23 mouse cellular contexts compared by ENCODE assay signal in genomic region chr14:21944946-21945345, GRCm38 (mm10). TPM values are rescaled to one million over a fixed set of nuclear protein-coding genes. Genes with fewer than 3 reads are reported as not detected.
DNase-seq lines count a peak whose midpoint lies in the region; ATAC-seq and TF ChIP-seq lines count a peak whose summit lies in the region.
"Had no signal": no experiment of that assay in that cellular context is flagged by ENCODE, and none has a peak within 500 bp of the region (broad histone marks: within the 10 kb centered on the region; RNA-seq: fewer than 3 reads in every experiment).

No protein-coding gene starts in this region.

- no peak overlapping the region for H3K4me2 ChIP-seq in forebrain, embryonic 13.5 days
- no peak overlapping the region for H3K4me2 ChIP-seq in lung, postnatal 0 days (replicated peaks; ENCODE audit: low read depth, low read length)
- no peak overlapping the region for H3K4me2 ChIP-seq in forebrain, postnatal 0 days (ENCODE audit: low read depth)
- H3K4me2 ChIP-seq: embryonic facial prominence, embryonic 13.5 days; hindbrain, embryonic 13.5 days; limb, embryonic 13.5 days; stomach, embryonic 15.5 days had no signal

- WGBS in forebrain, embryonic 13.5 days = 54% methylated on average over 9 of the region's 9 CpGs
- 91% methylated on average over 9 of the region's 9 CpGs for WGBS in forebrain, embryonic 10.5 days
- WGBS in lung, postnatal 0 days = 71% methylated on average over 9 of the region's 9 CpGs
- WGBS in forebrain, postnatal 0 days = 34% methylated on average over 9 of the region's 9 CpGs

- peaks cover 7% of the 10 kb centered on the region; the same call in 1 of the 2 replicates for H3K9me3 ChIP-seq in forebrain, embryonic 13.5 days (replicated peaks)
- 0 out of 2 replicates have a peak, but pooled peaks cover 3% of the 10 kb centered on the region for H3K9me3 ChIP-seq in forebrain, embryonic 10.5 days
- H3K9me3 ChIP-seq in lung, postnatal 0 days (ENCODE audit: low read length) = no peaks in the 10 kb centered on the region
- H3K9me3 ChIP-seq in forebrain, postnatal 0 days (ENCODE audit: low read length) = no peaks in the 10 kb centered on the region
- H3K9me3 ChIP-seq: embryonic facial prominence, embryonic 13.5 days; stomach, embryonic 15.5 days had no signal

- no peak for TF ChIP-seq EP300 in lung, postnatal 0 days (IDR thresholded peaks at IDR 0.05)

- TF ChIP-seq CTCF in lung, postnatal 0 days (IDR thresholded peaks at IDR 0.05) = no peak
- no peak for TF ChIP-seq CTCF in forebrain, postnatal 0 days (IDR thresholded peaks at IDR 0.05; ENCODE audit: low read depth)

- H3K27me3 ChIP-seq in forebrain, embryonic 13.5 days = no peaks in the 10 kb centered on the region
- no peaks in the 10 kb centered on the region; the same call in 1 of the 2 replicates for H3K27me3 ChIP-seq in forebrain, embryonic 10.5 days (ENCODE audit: poor library complexity, severe bottlenecking)
- H3K27me3 ChIP-seq in lung, postnatal 0 days (replicated peaks; ENCODE audit: insufficient read depth, low read length) = no peaks in the 10 kb centered on the region
- no peaks in the 10 kb centered on the region for H3K27me3 ChIP-seq in forebrain, postnatal 0 days (ENCODE audit: insufficient read depth, low read length)
- H3K27me3 ChIP-seq: embryonic facial prominence, embryonic 13.5 days; hindbrain, embryonic 13.5 days; stomach, embryonic 15.5 days had no signal

- no peak overlapping the region for H3K4me3 ChIP-seq in forebrain, embryonic 13.5 days
- no peak overlapping the region for H3K4me3 ChIP-seq in forebrain, embryonic 10.5 days
- H3K4me3 ChIP-seq in lung, postnatal 0 days (ENCODE audit: low read depth, low read length) = no peak overlapping the region
- H3K4me3 ChIP-seq in forebrain, postnatal 0 days (ENCODE audit: low read depth, low read length) = no peak overlapping the region
- H3K4me3 ChIP-seq: embryonic facial prominence, embryonic 13.5 days; heart, adult 2 months; hindbrain, embryonic 13.5 days; limb, embryonic 13.5 days; megakaryocyte, embryonic 14.5 days; myocyte; stomach, embryonic 15.5 days had no signal

- ATAC-seq in forebrain, embryonic 13.5 days = peak; percentile 57
- ATAC-seq in lung, postnatal 0 days = peak; percentile 54; the same call in 1 of the 2 replicates
- peak; percentile 51 for ATAC-seq in forebrain, postnatal 0 days
- ATAC-seq: activated CD4-positive, CD25-positive, alpha-beta regulatory T cell, adult 4 months; intestine, postnatal 0 days had no signal

- no peaks in the 10 kb centered on the region for H3K36me3 ChIP-seq in forebrain, embryonic 13.5 days (ENCODE audit: poor library complexity, severe bottlenecking)
- H3K36me3 ChIP-seq in forebrain, embryonic 10.5 days (replicated peaks) = no peaks in the 10 kb centered on the region
- no peaks in the 10 kb centered on the region for H3K36me3 ChIP-seq in lung, postnatal 0 days (ENCODE audit: insufficient read depth, low read length)
- no peaks in the 10 kb centered on the region for H3K36me3 ChIP-seq in forebrain, postnatal 0 days (ENCODE audit: insufficient read depth)
- H3K36me3 ChIP-seq: embryonic facial prominence, embryonic 13.5 days; hindbrain, embryonic 13.5 days; limb, embryonic 13.5 days; stomach, embryonic 15.5 days had no signal

- no peak overlapping the region for H3K27ac ChIP-seq in forebrain, embryonic 13.5 days
- H3K27ac ChIP-seq in forebrain, embryonic 10.5 days = no peak overlapping the region
- no peak overlapping the region for H3K27ac ChIP-seq in lung, postnatal 0 days (ENCODE audit: low read length)
- no peak overlapping the region for H3K27ac ChIP-seq in forebrain, postnatal 0 days (ENCODE audit: low read depth, low read length)
- H3K27ac ChIP-seq: embryonic facial prominence, embryonic 13.5 days; heart, adult 2 months; hindbrain, embryonic 13.5 days; kidney, postnatal 0 days; limb, embryonic 13.5 days; liver, embryonic 14.5 days; stomach, embryonic 15.5 days had no signal

- H3K4me1 ChIP-seq in forebrain, embryonic 13.5 days = 0 out of 2 replicates have a peak, but pooled peaks cover 2% of the 10 kb centered on the region
- H3K4me1 ChIP-seq in forebrain, embryonic 10.5 days = no peaks in the 10 kb centered on the region
- no peaks in the 10 kb centered on the region for H3K4me1 ChIP-seq in lung, postnatal 0 days (ENCODE audit: insufficient read depth, low read depth, low read length)
- no peaks in the 10 kb centered on the region for H3K4me1 ChIP-seq in forebrain, postnatal 0 days (ENCODE audit: insufficient read depth)
- H3K4me1 ChIP-seq: embryonic facial prominence, embryonic 13.5 days; hindbrain, embryonic 13.5 days; limb, embryonic 13.5 days; megakaryocyte, embryonic 14.5 days; stomach, embryonic 15.5 days had no signal

- H3K9ac ChIP-seq in forebrain, embryonic 13.5 days = no peak overlapping the region
- no peak overlapping the region for H3K9ac ChIP-seq in lung, postnatal 0 days (replicated peaks; ENCODE audit: low read depth)
- no peak overlapping the region for H3K9ac ChIP-seq in forebrain, postnatal 0 days
- H3K9ac ChIP-seq: embryonic facial prominence, embryonic 13.5 days; hindbrain, embryonic 13.5 days; limb, embryonic 13.5 days; liver, embryonic 14.5 days; stomach, embryonic 15.5 days had no signal

- DNase-seq in forebrain, embryonic 10.5 days (ENCODE audit: extremely low spot score, low spot score) = no peak
- DNase-seq in lung, postnatal 0 days (ENCODE audit: low spot score) = no peak
- DNase-seq in lung, adult 18-20 months = no peak
- peak; percentile 87 for DNase-seq in Muller cell, postnatal 12 days (ENCODE audit: inconsistent ontology term)
- peak; percentile 25 for DNase-seq in forebrain, postnatal 0 days
- DNase-seq in adrenal gland, postnatal 25 days = no peak
- no peak for DNase-seq in kidney, postnatal 4 days
- DNase-seq: adrenal gland, postnatal 14 days; cerebellum, adult 8-10 months; gastrocnemius, postnatal 10 days; heart, adult 2 months; right cerebral cortex, adult 18-20 months had no signal

RNA-seq across cellular contexts. Expression of gene Zfp503, which starts 44.5 kb away (rescaled TPM):
- polyA plus RNA-seq in forebrain, embryonic 13.5 days (2015; fragmentation: Nextera tagmentation; extraction: Ambion mirVana) = 6.1 and 7.7 TPM in 2 replicates
- 7.6 and 8.6 TPM in 2 replicates for polyA plus RNA-seq in forebrain, embryonic 10.5 days (2016; fragmentation: Nextera tagmentation; extraction: Ambion mirVana)
- polyA plus RNA-seq in lung, postnatal 0 days (2015; fragmentation: Nextera tagmentation; extraction: Ambion mirVana) = 16.7 and 18.6 TPM in 2 replicates
- 7.7 and 8.7 TPM in 2 replicates for total RNA-seq in forebrain, postnatal 0 days (2014; rRNA removed)
- polyA plus RNA-seq in forebrain, postnatal 0 days (2015; fragmentation: Nextera tagmentation; extraction: Ambion mirVana) = 3.9 and 5.0 TPM in 2 replicates
- 27.5 and 33.3 TPM in 2 replicates for total RNA-seq in adrenal gland, postnatal 25 days (2021)
- polyA plus RNA-seq: activated CD4-positive, CD25-positive, alpha-beta regulatory T cell, adult 4 months had no signal

Comparison
In these comparisons a context has a peak if more than half of its experiments do, and no peak if none do; other contexts are left out.
1. DNase-seq: peak in Muller cell, postnatal 12 days (single experiment) and forebrain, postnatal 0 days (single experiment); none in forebrain, embryonic 10.5 days (single experiment), lung, postnatal 0 days (single experiment), lung, adult 18-20 months (0 of 2), adrenal gland, postnatal 25 days (single experiment) and kidney, postnatal 4 days (0 of 2).
2. Peak in every context shown above with its lines, with median percentiles within 50 percentile points of each other: ATAC-seq.